Mouse (Mus musculus) spleen, postnatal 0 days (tissue): ENCODE results near the gene Nr2f1. TPM values are rescaled to one million over a fixed set of nuclear protein-coding genes. Genes with fewer than 3 reads are reported as not detected.

Experiments
- polyA plus RNA-seq: library from polyadenylated mRNA; unstranded; fragments of >200 nt; fragmentation: Nextera tagmentation; extraction: Ambion mirVana; gene quantifications from 2 replicates; pipeline ENCODE4 v1.2.1, GENCODE M21; 2015

Nr2f1 gene
- polyA plus RNA-seq, result 1.4 and 2.1 TPM in 2 replicates

GRCm38 (mm10) chr13:78199642-78200160, at the start of gene Nr2f1:
TSS of gene Nr2f1 (minus strand) at chr13:78199757.

Other genes starting within 250 kb of the Nr2f1 start
- 1.5 and 1.7 TPM in 2 replicates for gene Pou5f2, start 174.9 kb downstream of the Nr2f1 start, polyA plus RNA-seq